Mouse (Mus musculus): Measurements from ENCODE around the gene Mogat2.
A peak's percentile ranks its signal among the peaks of the same experiment; 100 is the strongest.

Gene Mogat2

DNA sequence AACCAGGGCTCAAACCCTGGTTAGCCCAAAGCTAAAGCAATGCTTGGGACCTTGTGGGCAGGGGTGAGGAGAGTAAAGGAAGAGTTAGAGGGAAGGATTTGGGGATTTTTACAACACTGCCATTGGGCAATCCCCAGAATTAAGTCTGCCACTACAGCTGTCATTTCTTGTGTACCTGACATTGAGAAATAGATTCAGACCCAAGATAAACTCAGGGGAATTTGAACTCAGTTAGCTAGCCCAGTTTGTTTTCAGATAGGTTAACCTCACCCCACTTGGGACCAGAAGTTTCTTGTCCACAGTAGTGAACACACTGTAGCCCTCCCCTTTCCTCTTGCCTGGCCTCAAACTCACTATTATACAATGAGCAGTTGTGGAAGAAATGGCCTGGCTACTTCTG, 47.0 kb downstream of the Mogat2 start:
- DNase-seq = no peak

GRCm38 (mm10) chr7:99189885-99190284, 48.5 kb downstream of the Mogat2 start:
- no peak for DNase-seq

DNA sequence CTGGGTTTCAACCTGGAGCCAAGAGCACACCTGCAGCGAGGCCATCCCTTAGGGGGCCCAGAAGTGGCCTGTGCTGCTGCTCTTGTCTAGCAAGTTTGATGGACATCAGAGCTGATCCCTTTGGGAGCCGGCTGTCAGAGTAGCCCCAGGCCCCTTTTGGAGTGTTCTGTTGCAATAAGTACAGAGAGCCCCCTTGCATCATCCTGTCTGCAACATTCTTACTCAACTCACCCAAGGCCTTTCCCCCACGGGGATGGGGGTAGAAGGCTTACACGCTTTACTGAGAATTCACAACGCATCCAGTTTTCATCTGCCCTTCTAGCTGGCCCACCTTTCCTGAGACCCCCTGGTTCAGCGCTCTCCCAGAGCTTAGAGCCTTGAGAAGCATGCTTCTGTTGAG, 49.8 kb downstream of the Mogat2 start:
- DNase-seq = no peak

GRCm38 (mm10) chr7:99187451-99187850, 51.0 kb downstream of the Mogat2 start:
- DNase-seq = no peak

GRCm38 (mm10) chr7:99185405-99185804, 53.0 kb downstream of the Mogat2 start:
- no peak for DNase-seq

GRCm38 (mm10) chr7:99183751-99184150, 54.7 kb downstream of the Mogat2 start:
- DNase-seq = no peak

DNA sequence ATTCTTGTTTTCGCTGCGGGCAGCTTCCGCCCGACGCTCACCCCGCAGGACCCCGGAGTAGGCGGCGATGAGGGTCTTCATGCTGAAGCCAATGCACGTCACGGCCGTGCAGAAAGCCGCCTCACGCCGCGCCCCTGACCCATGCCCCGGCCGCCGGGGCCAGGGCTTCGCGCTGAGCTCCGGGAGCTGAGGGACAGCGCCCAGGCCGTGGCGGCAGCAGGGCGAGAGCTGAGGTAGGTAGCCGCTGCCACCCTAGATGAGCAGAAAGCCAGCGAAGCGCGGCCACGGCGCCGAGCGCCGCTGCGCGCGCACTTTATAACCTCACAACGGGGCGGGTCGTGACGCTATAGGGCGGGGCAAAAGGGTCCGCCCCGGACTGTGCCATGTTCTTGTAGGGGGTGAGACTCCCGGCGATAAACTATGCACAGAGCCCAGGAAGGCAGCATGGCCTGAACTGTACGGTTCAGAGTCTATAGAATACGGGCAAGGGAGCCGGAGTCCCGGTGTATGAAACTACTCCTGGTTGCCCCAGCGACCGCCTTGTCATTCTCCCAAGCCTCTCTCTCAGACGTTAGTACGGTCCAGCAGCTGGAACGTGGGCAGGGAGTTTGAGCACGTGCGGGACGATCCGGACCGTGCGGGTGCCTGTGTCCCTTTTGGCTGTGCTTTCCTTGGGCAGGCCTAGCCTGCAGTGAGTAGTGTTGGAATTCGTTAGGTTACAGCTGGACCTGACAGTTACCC, 55.8 kb downstream of the Mogat2 start, which contains the start of gene Dgat2:
TSS of gene Dgat2 (minus strand) at position 288 of the 741 bp plus-strand sequence.
- peak; percentile 79 to 81 for DNase-seq

GRCm38 (mm10) chr7:99181619-99182431, 56.6 kb downstream of the Mogat2 start:
- no peak for DNase-seq

- no peak for DNase-seq
Measured at GRCm38 (mm10) chr7:99180162-99180561, 58.3 kb downstream of the Mogat2 start.

- DNase-seq = no peak
Measured at GRCm38 (mm10) chr7:99179271-99179670, 59.1 kb downstream of the Mogat2 start.

DNA sequence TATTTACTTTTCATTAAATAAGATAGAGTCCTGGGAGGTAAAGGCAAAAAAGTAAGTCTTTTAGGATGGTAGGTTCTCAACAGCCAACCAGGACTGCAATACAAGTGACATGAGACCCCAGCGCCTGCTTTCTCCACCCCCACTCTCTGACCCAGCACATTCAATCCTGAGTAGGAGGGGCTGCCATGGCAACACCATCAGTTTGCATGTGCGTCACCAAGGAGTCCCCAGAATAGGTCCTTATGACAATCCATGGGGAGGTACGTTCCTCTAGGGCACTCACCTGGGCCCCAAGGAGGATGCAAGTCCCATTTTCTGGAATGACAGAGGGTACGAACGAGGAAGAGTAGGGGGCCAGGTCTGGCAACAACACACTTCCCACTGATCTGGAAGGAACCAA, 61.0 kb downstream of the Mogat2 start:
- DNase-seq = no peak

- DNase-seq = no peak
Measured at GRCm38 (mm10) chr7:99175666-99176065, 62.8 kb downstream of the Mogat2 start.

DNA sequence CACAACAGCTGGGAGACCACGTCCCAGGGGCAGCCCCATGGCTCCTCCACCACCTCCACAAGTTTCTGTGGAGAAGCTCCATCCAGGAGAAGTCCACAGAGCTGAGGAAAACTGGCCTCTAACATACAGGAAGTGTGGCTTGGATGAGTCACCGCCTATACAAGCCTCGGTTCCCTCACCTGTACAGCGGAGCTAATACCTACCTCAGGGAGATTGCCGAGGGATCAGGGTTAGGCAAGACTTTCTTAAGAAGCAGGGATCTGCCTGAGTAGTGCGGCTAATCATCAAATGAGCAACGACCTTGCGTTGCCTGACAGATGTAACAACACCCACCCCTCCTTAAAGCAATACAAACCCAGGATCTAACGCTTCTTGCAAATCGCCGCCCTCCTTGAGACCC, 63.3 kb downstream of the Mogat2 start:
- DNase-seq = no peak

GRCm38 (mm10) chr7:99174006-99174405, 64.4 kb downstream of the Mogat2 start:
- no peak for DNase-seq

- DNase-seq = no peak
Measured at GRCm38 (mm10) chr7:99172898-99173297, 65.5 kb downstream of the Mogat2 start.

DNA sequence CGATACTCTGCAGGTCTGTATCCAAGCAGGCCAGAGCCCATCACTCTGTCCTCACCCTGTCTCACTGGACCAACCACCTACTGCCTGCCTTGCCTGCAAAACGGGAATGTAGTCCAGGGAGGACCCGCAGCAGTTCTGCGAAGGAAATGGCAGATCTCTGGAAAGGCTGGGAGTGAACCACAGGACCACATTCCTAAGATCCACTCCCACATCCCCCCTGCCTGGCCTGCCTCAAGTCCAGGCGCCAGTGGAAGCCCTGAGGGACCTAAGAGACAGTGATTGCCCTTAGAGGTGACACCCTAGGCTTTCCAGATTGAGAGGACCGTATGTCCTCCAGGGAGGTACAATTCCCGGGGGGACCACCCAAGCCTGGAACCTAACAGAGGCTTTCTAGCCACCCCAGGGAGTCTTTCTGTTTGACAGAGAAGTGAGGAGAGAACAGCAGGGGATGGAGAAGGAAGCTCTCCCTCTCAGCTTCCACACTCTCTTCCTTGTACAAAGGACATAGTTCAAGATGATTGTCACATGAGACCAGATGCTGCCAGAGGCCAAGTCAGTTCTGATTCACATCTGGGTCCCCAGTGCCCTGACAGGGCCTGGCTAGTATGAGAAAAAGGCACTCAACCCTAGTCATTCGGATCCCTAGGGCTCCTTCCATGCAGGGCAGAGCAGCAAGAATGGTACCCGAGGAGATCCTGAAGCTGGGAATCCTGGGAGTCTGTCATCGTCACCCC, 66.5 kb downstream of the Mogat2 start:
- DNase-seq = no peak

DNA sequence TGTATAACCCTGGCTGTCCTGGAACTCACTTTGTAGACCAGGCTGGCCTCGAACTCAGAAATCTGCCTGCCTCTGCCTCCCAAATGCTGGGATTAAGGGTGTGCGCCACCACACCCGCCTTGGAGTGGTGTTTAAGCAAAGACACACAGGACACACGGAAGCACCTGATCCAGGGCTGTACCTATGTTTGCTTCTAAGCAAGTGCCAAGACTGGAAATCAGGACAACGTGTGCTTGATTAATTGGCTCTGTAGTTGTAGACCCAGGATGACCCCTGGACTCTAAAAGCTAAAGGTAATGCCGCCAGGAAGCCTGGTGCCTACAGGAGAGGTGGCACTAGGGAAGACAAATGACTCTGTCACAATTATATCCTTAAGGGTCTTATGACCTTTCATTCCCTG, 67.9 kb downstream of the Mogat2 start:
- DNase-seq = no peak

- DNase-seq = no peak
Measured at GRCm38 (mm10) chr7:99169717-99170403, 68.6 kb downstream of the Mogat2 start.
